Mouse (Mus musculus): ENCODE results near the gene Azin2. TPM values are rescaled to one million over a fixed set of nuclear protein-coding genes. Genes with fewer than 3 reads are reported as not detected.

The Azin2 gene
- polyA plus RNA-seq, 1 experiment: 5.3 TPM

DNA sequence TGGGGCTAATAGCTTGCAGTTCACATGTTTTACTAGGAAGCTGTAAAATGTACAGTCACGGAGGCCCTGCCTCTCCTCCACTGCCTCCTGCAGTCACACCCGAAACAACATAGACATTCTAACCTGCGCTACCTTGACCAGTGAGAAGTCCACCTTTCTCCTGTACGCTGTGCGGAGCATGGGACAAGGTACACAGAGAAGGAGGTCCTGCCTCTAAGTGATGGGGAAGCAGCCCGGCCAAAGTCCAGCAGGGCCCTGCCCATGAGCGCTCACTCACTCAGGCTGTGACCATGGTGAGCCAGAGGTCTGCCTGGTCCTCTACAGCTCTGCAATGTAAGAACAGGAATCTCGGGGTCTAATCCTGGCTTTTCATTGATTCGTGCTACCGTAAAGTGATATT lies 50.2 kb downstream of the Azin2 start:
- Histone ChIP-seq H3K27me3 (ENCODE audit: control insufficient read depth, insufficient read depth, low read length) (no peaks in the 10 kb centered on the region), H3K27ac (ENCODE audit: insufficient read depth, low read length) (no peak overlapping the region), H3K4me1 (ENCODE audit: control insufficient read depth, insufficient read depth, insufficient read length) (no peaks in the 10 kb centered on the region), H3K4me3 (ENCODE audit: extremely low read depth, insufficient read depth, insufficient read length) (no peak overlapping the region), H3K36me3 (ENCODE audit: control insufficient read depth, insufficient read depth, low read length) (no peaks in the 10 kb centered on the region)
- 88% methylated on average over 10 of the region's 10 CpGs for WGBS
- TF ChIP-seq POLR2A (IDR thresholded peaks at IDR 0.05; ENCODE audit: low read depth, low read length): no peak
- TF ChIP-seq CTCF (IDR thresholded peaks at IDR 0.05; ENCODE audit: extremely low read depth, insufficient read depth, insufficient read length, insufficient replicate concordance): no peak
- no peak for DNase-seq (ENCODE audit: low read depth in 1 of 2, low spot score in 2 of 2)

DNA sequence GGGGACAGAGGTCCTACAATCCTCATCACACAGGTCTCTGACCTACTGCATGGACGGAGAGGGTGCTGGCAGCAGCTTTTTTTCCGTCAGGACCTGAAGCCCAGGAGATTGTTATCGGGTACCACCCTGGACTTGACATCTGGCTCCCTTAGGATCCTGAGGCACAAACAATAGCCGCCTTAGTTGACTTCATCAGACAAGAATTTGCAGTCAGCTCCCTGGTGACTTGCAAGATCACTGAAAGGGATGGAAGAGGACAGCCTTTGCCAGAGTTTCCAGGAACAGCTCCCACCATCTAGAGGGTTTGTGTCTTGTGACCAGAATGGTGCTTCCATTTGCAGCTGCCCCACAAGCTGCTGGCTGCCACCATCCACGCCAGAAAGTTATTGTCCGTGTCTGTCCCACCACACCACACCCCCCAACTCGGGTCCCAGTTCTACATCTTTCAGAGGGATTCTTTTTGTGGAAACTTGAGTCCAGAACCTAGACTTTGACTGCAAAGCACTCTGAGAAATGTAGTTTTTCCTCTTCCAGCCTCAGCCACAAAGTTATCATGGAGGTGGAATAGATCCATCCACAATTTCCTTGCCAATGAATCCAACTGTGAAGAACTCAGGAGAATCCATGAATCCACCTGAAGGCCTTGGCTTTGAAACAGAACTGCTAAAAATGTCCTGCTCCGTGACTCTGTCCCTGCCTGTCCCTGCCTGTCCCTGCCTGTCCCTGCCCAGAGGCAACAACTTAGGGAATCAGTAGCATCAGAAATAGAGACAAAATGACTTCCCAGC lies 51.8 kb downstream of the Azin2 start:
- no peak overlapping the region for H3K27ac ChIP-seq (ENCODE audit: insufficient read depth, low read length)
- DNase-seq (ENCODE audit: low read depth in 1 of 2, low spot score in 2 of 2): no peak
- H3K27me3 ChIP-seq (ENCODE audit: control insufficient read depth, insufficient read depth, low read length): no peaks in the 10 kb centered on the region
- no peak overlapping the region for H3K4me3 ChIP-seq (ENCODE audit: extremely low read depth, insufficient read depth, insufficient read length)
- TF ChIP-seq POLR2A (IDR thresholded peaks at IDR 0.05; ENCODE audit: low read depth, low read length): no peak
- TF ChIP-seq CTCF (IDR thresholded peaks at IDR 0.05; ENCODE audit: extremely low read depth, insufficient read depth, insufficient read length, insufficient replicate concordance): no peak
- 87% methylated on average over 8 of the region's 8 CpGs for WGBS
- no peaks in the 10 kb centered on the region for H3K4me1 ChIP-seq (ENCODE audit: control insufficient read depth, insufficient read depth, insufficient read length)
- no peaks in the 10 kb centered on the region for H3K36me3 ChIP-seq (ENCODE audit: control insufficient read depth, insufficient read depth, low read length)

DNA sequence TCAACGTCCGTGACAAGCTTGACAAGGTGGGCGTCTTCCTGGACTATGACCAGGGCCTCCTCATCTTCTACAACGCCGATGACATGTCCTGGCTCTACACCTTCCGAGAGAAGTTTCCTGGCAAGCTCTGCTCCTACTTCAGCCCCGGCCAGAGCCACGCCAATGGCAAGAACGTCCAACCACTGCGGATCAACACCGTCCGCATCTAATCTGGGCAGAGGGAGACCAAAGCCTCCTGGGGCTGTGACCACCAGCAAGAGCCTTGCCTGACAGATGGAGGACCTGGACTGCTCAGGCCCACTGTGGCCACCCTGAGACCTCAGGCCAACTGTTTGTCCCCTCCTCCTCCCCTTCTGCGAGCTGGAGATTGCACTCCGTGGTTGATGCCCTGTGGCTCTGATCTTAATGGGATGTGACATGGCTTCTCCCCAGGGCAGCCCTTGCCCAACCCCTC lies 52.8 kb downstream of the Azin2 start:
- no peak overlapping the region for H3K4me3 ChIP-seq (ENCODE audit: extremely low read depth, insufficient read depth, insufficient read length)
- H3K4me1 ChIP-seq (ENCODE audit: control insufficient read depth, insufficient read depth, insufficient read length): no peaks in the 10 kb centered on the region
- H3K27me3 ChIP-seq (ENCODE audit: control insufficient read depth, insufficient read depth, low read length): no peaks in the 10 kb centered on the region
- WGBS: 91% methylated on average over 14 of the region's 14 CpGs
- H3K27ac ChIP-seq (ENCODE audit: insufficient read depth, low read length): no peak overlapping the region
- no peak for DNase-seq (ENCODE audit: low read depth in 1 of 2, low spot score in 2 of 2)
- no peaks in the 10 kb centered on the region for H3K36me3 ChIP-seq (ENCODE audit: control insufficient read depth, insufficient read depth, low read length)
- TF ChIP-seq CTCF (IDR thresholded peaks at IDR 0.05; ENCODE audit: extremely low read depth, insufficient read depth, insufficient read length, insufficient replicate concordance) (no peak), POLR2A (IDR thresholded peaks at IDR 0.05; ENCODE audit: low read depth, low read length) (no peak)

DNA sequence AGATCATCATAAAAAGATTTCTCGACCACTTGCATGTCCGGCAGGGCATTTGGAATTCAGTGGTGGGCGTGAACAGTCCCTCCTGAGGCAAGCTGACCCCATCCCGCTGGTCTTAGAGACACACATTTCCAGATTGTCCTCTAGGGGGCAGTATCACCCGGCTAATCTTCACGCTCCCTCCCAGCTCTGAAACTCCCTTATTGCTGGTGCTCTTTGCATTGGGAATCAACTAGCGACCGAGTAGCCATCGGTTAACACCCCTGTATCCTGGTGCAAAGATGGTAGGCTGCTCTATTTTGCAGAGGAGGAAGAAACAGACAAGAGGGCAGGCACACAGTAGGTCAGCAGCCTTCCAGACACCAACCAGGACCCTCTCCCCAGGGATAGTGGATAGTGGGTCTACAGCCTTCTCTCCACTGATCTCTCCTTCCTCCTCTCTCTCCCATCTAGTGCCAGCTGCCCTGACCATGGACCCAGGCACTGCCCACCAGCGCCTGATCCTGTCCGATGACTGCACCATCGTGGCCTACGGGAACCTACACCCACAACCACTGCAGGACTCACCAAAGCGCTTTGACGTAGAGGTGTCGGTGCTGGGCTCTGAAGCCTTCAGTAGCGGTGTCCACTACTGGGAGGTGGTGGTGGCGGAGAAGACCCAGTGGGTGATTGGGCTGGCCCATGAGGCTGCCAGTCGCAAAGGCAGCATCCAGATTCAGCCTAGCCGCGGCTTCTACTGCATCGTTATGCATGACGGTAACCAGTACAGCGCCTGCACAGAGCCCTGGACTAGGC lies 53.5 kb downstream of the Azin2 start:
- 67% methylated on average over 24 of the region's 24 CpGs for whole genome bisulfite sequencing
- Histone ChIP-seq H3K27me3 (ENCODE audit: control insufficient read depth, insufficient read depth, low read length) (no peaks in the 10 kb centered on the region), H3K27ac (ENCODE audit: insufficient read depth, low read length) (no peak overlapping the region)

DNA sequence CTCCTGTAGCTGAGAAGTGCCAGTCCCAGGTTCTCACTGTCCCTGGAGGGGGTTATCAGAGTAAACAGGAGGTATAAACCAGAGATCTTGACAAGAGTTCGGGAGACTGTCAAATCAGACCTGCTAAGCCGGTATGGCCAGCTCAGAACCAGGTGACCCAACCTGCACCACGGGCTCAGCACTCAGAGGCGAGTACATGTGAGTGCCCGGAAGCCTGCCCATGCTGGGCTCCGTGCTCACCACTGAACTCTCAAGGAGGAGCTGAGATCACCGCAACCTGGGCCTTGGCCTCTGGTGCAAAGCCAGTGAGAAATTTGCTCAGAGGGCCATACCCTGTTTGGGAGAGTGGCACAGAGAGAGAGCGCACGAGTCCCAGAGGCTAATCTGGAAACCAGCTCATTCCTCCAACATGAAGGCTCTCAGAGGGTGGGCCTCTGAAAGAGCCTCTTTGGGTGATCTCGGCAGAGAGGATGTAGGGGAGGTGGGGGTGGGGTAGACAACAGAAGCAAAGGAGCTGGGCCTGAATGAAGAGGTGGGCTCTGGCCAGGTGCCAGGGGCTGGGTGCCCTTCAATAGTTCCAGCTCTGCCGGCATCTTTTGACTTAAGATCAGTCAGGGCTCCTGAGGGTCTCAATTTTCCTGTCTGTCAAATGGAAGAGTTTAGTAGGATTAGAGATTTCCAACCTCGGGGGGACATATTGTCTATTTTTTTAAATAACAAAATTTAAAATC lies 54.8 kb downstream of the Azin2 start:
- Histone ChIP-seq H3K27ac (ENCODE audit: insufficient read depth, low read length) (no peak overlapping the region), H3K36me3 (ENCODE audit: control insufficient read depth, insufficient read depth, low read length) (no peaks in the 10 kb centered on the region), H3K4me3 (ENCODE audit: extremely low read depth, insufficient read depth, insufficient read length) (no peak overlapping the region), H3K4me1 (ENCODE audit: control insufficient read depth, insufficient read depth, insufficient read length) (no peaks in the 10 kb centered on the region), H3K27me3 (ENCODE audit: control insufficient read depth, insufficient read depth, low read length) (no peaks in the 10 kb centered on the region)
- DNase-seq (ENCODE audit: low read depth in 1 of 2, low spot score in 2 of 2): no peak
- WGBS: 86% methylated on average over 12 of the region's 12 CpGs
- TF ChIP-seq POLR2A (IDR thresholded peaks at IDR 0.05; ENCODE audit: low read depth, low read length): no peak
- TF ChIP-seq CTCF (IDR thresholded peaks at IDR 0.05; ENCODE audit: extremely low read depth, insufficient read depth, insufficient read length, insufficient replicate concordance): no peak

More for the DNA sequence above, 53.5 kb downstream of the Azin2 start:
- peak in 1 of 2 experiments; percentile 11 for DNase-seq (ENCODE audit: low read depth in 1 of 2, low spot score in 2 of 2)
- Histone ChIP-seq H3K36me3 (ENCODE audit: control insufficient read depth, insufficient read depth, low read length) (no peaks in the 10 kb centered on the region), H3K4me3 (ENCODE audit: extremely low read depth, insufficient read depth, insufficient read length) (no peak overlapping the region), H3K4me1 (ENCODE audit: control insufficient read depth, insufficient read depth, insufficient read length) (no peaks in the 10 kb centered on the region)
- TF ChIP-seq POLR2A (IDR thresholded peaks at IDR 0.05; ENCODE audit: low read depth, low read length): no peak
- TF ChIP-seq CTCF (IDR thresholded peaks at IDR 0.05; ENCODE audit: extremely low read depth, insufficient read depth, insufficient read length, insufficient replicate concordance): peak; percentile 53; the same call in 1 of the 2 replicates

DNA sequence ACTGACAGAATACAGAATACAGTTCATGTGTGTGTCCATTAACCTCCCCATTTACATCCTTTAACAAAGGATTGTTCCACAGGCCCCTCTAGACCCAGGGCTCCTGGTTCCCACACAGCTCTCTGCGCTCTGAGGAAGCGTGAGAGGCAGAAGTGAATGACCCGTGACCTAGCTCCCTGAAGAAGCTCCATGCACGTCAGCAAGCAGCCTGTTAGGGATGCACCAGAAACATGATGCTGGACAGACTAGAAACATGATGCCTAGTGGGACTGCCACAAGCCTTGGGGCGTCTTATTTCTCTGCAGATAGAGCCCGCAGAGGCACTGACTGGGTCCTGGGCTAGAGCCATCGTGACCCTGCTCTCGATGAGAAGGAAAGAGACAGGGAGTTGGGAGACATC lies 55.5 kb downstream of the Azin2 start:
- Histone ChIP-seq H3K27ac (ENCODE audit: insufficient read depth, low read length) (no peak overlapping the region), H3K4me3 (ENCODE audit: extremely low read depth, insufficient read depth, insufficient read length) (no peak overlapping the region), H3K27me3 (ENCODE audit: control insufficient read depth, insufficient read depth, low read length) (no peaks in the 10 kb centered on the region), H3K36me3 (ENCODE audit: control insufficient read depth, insufficient read depth, low read length) (no peaks in the 10 kb centered on the region), H3K4me1 (ENCODE audit: control insufficient read depth, insufficient read depth, insufficient read length) (no peaks in the 10 kb centered on the region)
- no peak for DNase-seq (ENCODE audit: low read depth in 1 of 2, low spot score in 2 of 2)
- WGBS: 91% methylated on average over 8 of the region's 8 CpGs
- no peak for TF ChIP-seq CTCF (IDR thresholded peaks at IDR 0.05; ENCODE audit: extremely low read depth, insufficient read depth, insufficient read length, insufficient replicate concordance)
- TF ChIP-seq POLR2A (IDR thresholded peaks at IDR 0.05; ENCODE audit: low read depth, low read length): no peak
